Mouse (Mus musculus): ENCODE results near the gene Vmn1r17. TPM values are rescaled to one million over a fixed set of nuclear protein-coding genes. Genes with fewer than 3 reads are reported as not detected.
"Not testable (repeated sequence)": the region's sequence is repeated elsewhere in the genome, so short reads cannot be mapped to it uniquely, and the experiment has no call there.

Gene Vmn1r17
- not detected in 2 replicates for polyA plus RNA-seq (2015; fragmentation: Nextera tagmentation; extraction: Ambion mirVana)

DNA sequence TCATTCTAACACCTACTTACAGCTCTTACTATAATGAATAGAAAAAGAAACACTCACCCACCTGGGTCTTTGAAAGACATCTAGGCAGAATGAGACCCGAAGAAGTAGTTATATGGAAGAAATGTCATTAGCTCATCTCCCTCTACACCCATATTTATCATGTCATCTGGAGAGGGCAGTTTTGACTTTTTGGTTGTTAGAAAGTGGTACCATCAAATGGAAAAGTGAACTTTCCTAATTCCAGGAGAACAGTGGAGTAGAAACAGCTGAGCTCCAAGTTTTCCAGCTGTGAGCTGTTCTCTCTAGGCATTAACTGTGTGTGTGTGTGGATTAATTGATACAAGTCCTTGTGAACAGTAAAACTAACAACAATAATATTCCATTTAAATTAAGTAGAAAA, at the start of gene Vmn1r17:
Vmn1r17 (minus strand) TSS at position 101 of the 400 bp plus-strand sequence.
- H3K9me3 ChIP-seq (replicated peaks; ENCODE audit: low read length), result no peaks in the 10 kb centered on the region
- no peaks in the 10 kb centered on the region for H3K4me1 ChIP-seq (replicated peaks; ENCODE audit: insufficient read depth, low read length)
- no peak within 1 kb of the TSS for H3K27ac ChIP-seq
- no peak for TF ChIP-seq CTCF (IDR thresholded peaks at IDR 0.05; ENCODE audit: low read depth)
- WGBS, result 88% methylated on average over 1 of the region's 1 CpGs
- no peak within 1 kb of the TSS for H3K4me2 ChIP-seq (ENCODE audit: low read length)
- no peak for ATAC-seq (replicated peaks; ENCODE audit: low FRiP score, low read depth)
- no peaks in the 10 kb centered on the region for H3K36me3 ChIP-seq (ENCODE audit: insufficient read depth, low read length)
- H3K4me3 ChIP-seq (replicated peaks; ENCODE audit: low read depth, low read length), result no peak within 1 kb of the TSS
- DNase-seq (ENCODE audit: low spot score), result no peak
- H3K27me3 ChIP-seq (ENCODE audit: insufficient read depth, low read length), result no peaks in the 10 kb centered on the region
- H3K9ac ChIP-seq (ENCODE audit: low read depth, low read length), result no peak within 1 kb of the TSS

DNA sequence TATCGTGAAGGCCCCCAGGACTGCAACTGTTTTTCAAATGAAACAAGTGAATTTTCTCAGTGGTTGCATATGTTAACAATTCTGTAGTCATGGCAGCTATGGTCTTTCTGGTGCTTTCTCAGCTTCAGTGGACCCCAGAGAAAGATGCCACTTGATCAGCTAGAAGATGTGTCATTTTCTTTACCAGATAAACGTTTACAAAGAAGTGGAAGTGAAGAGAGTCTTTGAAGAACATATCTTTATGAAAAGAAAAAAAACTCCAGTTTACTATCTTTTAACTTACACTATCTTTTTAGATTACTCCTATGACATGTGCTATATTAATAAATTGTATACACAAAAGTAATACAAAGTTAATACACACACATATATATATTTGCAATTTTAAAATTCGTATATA, 40.0 kb upstream of the Vmn1r17 start, which contains the start of gene Vmn1r19:
Vmn1r19 (plus strand) TSS at position 301 of the 400 bp plus-strand sequence.
- H3K27ac ChIP-seq; H3K4me2 ChIP-seq (ENCODE audit: low read length); DNase-seq (ENCODE audit: low spot score); H3K4me3 ChIP-seq (replicated peaks; ENCODE audit: low read depth, low read length); H3K36me3 ChIP-seq (ENCODE audit: insufficient read depth, low read length); H3K9me3 ChIP-seq (replicated peaks; ENCODE audit: low read length); H3K9ac ChIP-seq (ENCODE audit: low read depth, low read length); ATAC-seq (replicated peaks; ENCODE audit: low FRiP score, low read depth); H3K27me3 ChIP-seq (ENCODE audit: insufficient read depth, low read length); H3K4me1 ChIP-seq (replicated peaks; ENCODE audit: insufficient read depth, low read length): not testable (repeated sequence)
- WGBS, result 66% methylated on average over 3 of the region's 3 CpGs

DNA sequence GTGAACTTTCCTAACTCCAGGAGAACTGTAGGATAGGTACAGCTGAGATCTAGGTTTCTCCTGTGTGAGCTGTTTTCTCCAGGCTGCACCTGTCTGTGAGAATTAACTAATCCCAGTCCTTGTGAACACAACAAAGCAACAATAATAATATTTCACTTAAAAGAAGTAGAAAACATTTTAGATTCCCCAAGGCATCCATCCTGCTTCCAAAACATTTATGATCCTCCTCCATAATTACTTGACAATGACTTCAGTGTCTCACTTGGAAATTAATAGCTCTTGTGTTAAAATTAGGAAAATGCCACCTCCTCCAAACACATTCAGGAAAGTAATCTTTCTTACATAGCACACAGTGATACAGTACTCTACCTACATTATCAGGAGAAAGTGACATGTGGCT, 32.2 kb upstream of the Vmn1r17 start, which contains the start of gene Vmn1r18:
Vmn1r18 (minus strand) TSS at position 101 of the 400 bp plus-strand sequence.
- Histone ChIP-seq H3K9me3 (replicated peaks; ENCODE audit: low read length) (no peaks in the 10 kb centered on the region), H3K27me3 (ENCODE audit: insufficient read depth, low read length) (no peaks in the 10 kb centered on the region), H3K4me3 (replicated peaks; ENCODE audit: low read depth, low read length) (no peak within 1 kb of the TSS), H3K36me3 (ENCODE audit: insufficient read depth, low read length) (no peaks in the 10 kb centered on the region), H3K9ac (ENCODE audit: low read depth, low read length) (no peak within 1 kb of the TSS), H3K4me1 (replicated peaks; ENCODE audit: insufficient read depth, low read length) (no peaks in the 10 kb centered on the region), H3K4me2 (ENCODE audit: low read length) (no peak within 1 kb of the TSS), H3K27ac (no peak within 1 kb of the TSS)
- ATAC-seq (replicated peaks; ENCODE audit: low FRiP score, low read depth) (no peak), DNase-seq (ENCODE audit: low spot score) (no peak)
- no peak for TF ChIP-seq CTCF (IDR thresholded peaks at IDR 0.05; ENCODE audit: low read depth)

DNA sequence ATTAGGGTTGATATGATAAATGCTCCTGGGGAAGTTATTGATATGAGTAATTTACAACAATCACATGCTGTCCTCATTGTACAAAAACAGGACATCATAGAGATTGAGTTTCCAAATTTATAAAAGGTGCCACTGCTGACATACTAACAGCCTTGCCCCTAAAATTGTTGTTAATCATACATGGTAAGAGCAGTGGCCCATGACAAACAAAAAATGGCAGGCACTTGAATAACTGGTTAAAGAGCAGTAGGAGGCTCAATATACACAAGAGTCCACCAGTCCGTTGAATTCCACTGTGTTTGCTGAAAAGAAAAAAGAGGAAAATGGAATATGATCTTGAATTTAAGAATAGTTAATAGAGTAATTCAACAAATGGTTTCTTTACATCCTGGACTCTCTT, 4.0 kb upstream of the Vmn1r17 start:
- Histone ChIP-seq H3K27me3 (ENCODE audit: insufficient read depth, low read length) (no peaks in the 10 kb centered on the region), H3K4me3 (replicated peaks; ENCODE audit: low read depth, low read length) (no peak overlapping the region), H3K9me3 (replicated peaks; ENCODE audit: low read length) (no peaks in the 10 kb centered on the region), H3K4me1 (replicated peaks; ENCODE audit: insufficient read depth, low read length) (no peaks in the 10 kb centered on the region), H3K36me3 (ENCODE audit: insufficient read depth, low read length) (no peaks in the 10 kb centered on the region), H3K9ac (ENCODE audit: low read depth, low read length) (no peak overlapping the region), H3K4me2 (ENCODE audit: low read length) (no peak overlapping the region), H3K27ac (no peak overlapping the region)
- WGBS, result 75% methylated on average over 1 of the region's 1 CpGs
- TF ChIP-seq CTCF (IDR thresholded peaks at IDR 0.05; ENCODE audit: low read depth), result no peak
- no peak for DNase-seq (ENCODE audit: low spot score)
- ATAC-seq (replicated peaks; ENCODE audit: low FRiP score, low read depth), result no peak

DNA sequence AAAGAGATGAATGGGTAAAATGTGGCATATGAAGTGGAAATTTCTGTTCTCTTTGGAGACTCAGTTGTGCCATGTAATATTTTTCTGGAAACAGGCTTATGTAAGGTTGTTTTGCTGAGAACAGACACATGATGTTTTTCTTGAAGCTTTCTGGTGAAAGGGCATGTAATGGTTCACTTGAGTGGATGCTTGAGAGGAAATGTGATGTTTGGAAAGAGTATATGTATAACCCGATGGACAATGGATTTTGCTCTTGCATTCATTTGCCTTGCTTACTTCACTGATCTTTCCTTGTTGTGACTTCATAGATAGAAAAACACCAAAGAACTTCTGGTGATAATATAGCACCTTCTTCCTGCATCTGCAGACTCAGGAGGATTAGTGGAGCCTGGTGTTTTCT, 2.3 kb upstream of the Vmn1r17 start:
- not testable (repeated sequence) for ATAC-seq (replicated peaks; ENCODE audit: low FRiP score, low read depth); H3K4me3 ChIP-seq (replicated peaks; ENCODE audit: low read depth, low read length); H3K27ac ChIP-seq; DNase-seq (ENCODE audit: low spot score); H3K9me3 ChIP-seq (replicated peaks; ENCODE audit: low read length); H3K36me3 ChIP-seq (ENCODE audit: insufficient read depth, low read length); H3K27me3 ChIP-seq (ENCODE audit: insufficient read depth, low read length); H3K4me2 ChIP-seq (ENCODE audit: low read length); H3K4me1 ChIP-seq (replicated peaks; ENCODE audit: insufficient read depth, low read length); H3K9ac ChIP-seq (ENCODE audit: low read depth, low read length)
- WGBS, result 83% methylated on average over 1 of the region's 1 CpGs

DNA sequence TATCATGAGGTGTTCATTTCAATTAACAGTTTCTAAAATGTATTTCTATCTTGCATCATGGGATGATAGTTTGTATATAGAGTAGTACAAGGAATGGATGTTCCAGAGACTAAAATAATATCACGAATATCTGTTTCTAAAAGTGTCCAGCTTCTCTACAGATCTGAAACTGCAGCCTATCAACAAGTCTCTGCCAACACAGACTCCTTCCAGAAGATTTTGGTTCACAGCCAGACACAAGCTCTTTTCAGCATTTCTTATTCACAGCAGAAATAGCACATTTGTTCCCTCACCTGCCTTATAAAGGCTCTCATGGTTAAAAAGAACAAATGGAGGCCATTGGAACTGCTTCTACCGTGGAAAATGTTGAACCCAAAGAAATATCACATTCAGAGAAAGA, 6.7 kb downstream of the Vmn1r17 start:
- WGBS, result 72% methylated on average over 2 of the region's 2 CpGs
- TF ChIP-seq CTCF (IDR thresholded peaks at IDR 0.05; ENCODE audit: low read depth), result no peak
- Histone ChIP-seq H3K4me2 (ENCODE audit: low read length) (no peak overlapping the region), H3K36me3 (ENCODE audit: insufficient read depth, low read length) (no peaks in the 10 kb centered on the region), H3K27me3 (ENCODE audit: insufficient read depth, low read length) (no peaks in the 10 kb centered on the region), H3K9ac (ENCODE audit: low read depth, low read length) (no peak overlapping the region), H3K4me3 (replicated peaks; ENCODE audit: low read depth, low read length) (no peak overlapping the region), H3K9me3 (replicated peaks; ENCODE audit: low read length) (no peaks in the 10 kb centered on the region), H3K27ac (no peak overlapping the region), H3K4me1 (replicated peaks; ENCODE audit: insufficient read depth, low read length) (no peaks in the 10 kb centered on the region)
- no peak for DNase-seq (ENCODE audit: low spot score)
- no peak for ATAC-seq (replicated peaks; ENCODE audit: low FRiP score, low read depth)

DNA sequence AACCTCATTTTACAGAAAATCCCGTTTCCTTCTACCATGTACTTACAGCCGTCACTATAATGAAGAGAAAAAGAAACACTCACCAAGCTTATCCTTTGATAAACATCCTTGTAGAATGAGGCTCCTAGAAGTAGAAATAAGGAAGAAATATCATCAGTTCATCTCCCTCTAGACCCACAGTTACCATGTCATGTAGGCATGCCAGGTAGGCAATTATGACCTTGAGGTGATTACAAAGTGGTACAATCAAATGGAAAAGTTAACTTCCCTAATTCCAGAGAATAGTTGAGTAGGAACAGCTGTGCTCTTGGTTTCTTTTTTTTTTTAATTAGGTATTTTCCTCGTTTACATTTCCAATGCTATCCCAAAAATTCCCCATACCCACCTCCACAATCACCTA, 34.1 kb downstream of the Vmn1r17 start, which contains the start of gene Vmn1r16:
Vmn1r16 (minus strand) TSS at position 101 of the 400 bp plus-strand sequence.
- Histone ChIP-seq H3K9ac (ENCODE audit: low read depth, low read length) (no peak within 1 kb of the TSS), H3K36me3 (ENCODE audit: insufficient read depth, low read length) (no peaks in the 10 kb centered on the region), H3K4me3 (replicated peaks; ENCODE audit: low read depth, low read length) (no peak within 1 kb of the TSS), H3K9me3 (replicated peaks; ENCODE audit: low read length) (no peaks in the 10 kb centered on the region), H3K4me2 (ENCODE audit: low read length) (no peak within 1 kb of the TSS), H3K4me1 (replicated peaks; ENCODE audit: insufficient read depth, low read length) (no peaks in the 10 kb centered on the region), H3K27ac (no peak within 1 kb of the TSS), H3K27me3 (ENCODE audit: insufficient read depth, low read length) (no peaks in the 10 kb centered on the region)
- no peak for TF ChIP-seq CTCF (IDR thresholded peaks at IDR 0.05; ENCODE audit: low read depth)
- ATAC-seq (replicated peaks; ENCODE audit: low FRiP score, low read depth) (no peak), DNase-seq (ENCODE audit: low spot score) (no peak)
- WGBS, result 76% methylated on average over 3 of the region's 3 CpGs

Measured in kidney, postnatal 0 days (tissue).